Mouse (Mus musculus): ENCODE measurements around the gene Tead1. TPM values are rescaled to one million over a fixed set of nuclear protein-coding genes. Genes with fewer than 3 reads are reported as not detected.

The Tead1 gene
- polyA plus RNA-seq, 1 experiment: 210 TPM

DNA sequence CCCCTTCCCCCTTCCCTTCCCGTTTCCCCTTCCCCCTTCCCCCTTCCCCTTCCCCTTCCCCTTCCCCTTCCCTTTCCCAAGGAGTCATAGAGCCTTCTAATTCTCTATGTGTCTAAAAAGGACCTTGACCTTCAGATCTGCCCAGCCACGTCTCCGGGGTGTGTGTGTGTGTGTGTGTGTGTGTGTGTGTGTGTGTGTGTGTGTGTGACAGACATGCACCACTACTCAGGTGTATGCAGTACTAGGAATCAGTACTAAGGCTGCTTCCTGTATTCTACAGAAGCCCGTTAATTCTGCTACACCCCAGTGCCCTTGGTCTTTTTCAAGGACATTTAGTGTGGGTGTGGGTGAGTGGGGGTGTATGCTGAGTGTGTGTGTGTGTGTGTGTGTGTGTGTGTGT is 27.6 kb downstream of the Tead1 start:
- H3K9ac ChIP-seq (ENCODE audit: low read depth, poor library complexity, severe bottlenecking): no peak overlapping the region
- H3K9me3 ChIP-seq (replicated peaks; ENCODE audit: control insufficient read depth, insufficient read depth, low read length, poor library complexity, severe bottlenecking): no peaks in the 10 kb centered on the region
- peaks cover 8% of the 10 kb centered on the region for H3K4me1 ChIP-seq (ENCODE audit: control insufficient read depth, insufficient read depth, low read length)
- peaks cover 2% of the 10 kb centered on the region; the same call in 1 of the 2 replicates for H3K36me3 ChIP-seq (ENCODE audit: control insufficient read depth, insufficient read depth, low read length, poor library complexity, severe bottlenecking)
- H3K27me3 ChIP-seq (ENCODE audit: control insufficient read depth, insufficient read depth, low read length, poor library complexity, severe bottlenecking): no peaks in the 10 kb centered on the region
- H3K27ac ChIP-seq (ENCODE audit: insufficient read depth, low read length): no peak overlapping the region
- TF ChIP-seq CTCF (IDR thresholded peaks at IDR 0.05; ENCODE audit: low read depth, low read length): no peak
- no peak for TF ChIP-seq EP300 (IDR thresholded peaks at IDR 0.05; ENCODE audit: insufficient read depth, low read depth, low read length)
- TF ChIP-seq POLR2A (IDR thresholded peaks at IDR 0.05; ENCODE audit: insufficient read depth, low read length): no peak
- H3K4me3 ChIP-seq (ENCODE audit: low read depth, low read length): no peak overlapping the region

GRCm38 (mm10) chr7:112710409-112711107 is 31.4 kb downstream of the Tead1 start:
- no peaks in the 10 kb centered on the region for H3K9me3 ChIP-seq (replicated peaks; ENCODE audit: control insufficient read depth, insufficient read depth, low read length, poor library complexity, severe bottlenecking)
- H3K27ac ChIP-seq (ENCODE audit: insufficient read depth, low read length): no peak overlapping the region
- H3K9ac ChIP-seq (ENCODE audit: low read depth, poor library complexity, severe bottlenecking): no peak overlapping the region
- H3K36me3 ChIP-seq (ENCODE audit: control insufficient read depth, insufficient read depth, low read length, poor library complexity, severe bottlenecking): no peaks in the 10 kb centered on the region
- H3K27me3 ChIP-seq (ENCODE audit: control insufficient read depth, insufficient read depth, low read length, poor library complexity, severe bottlenecking): no peaks in the 10 kb centered on the region
- TF ChIP-seq EP300 (IDR thresholded peaks at IDR 0.05; ENCODE audit: insufficient read depth, low read depth, low read length) (no peak), POLR2A (IDR thresholded peaks at IDR 0.05; ENCODE audit: insufficient read depth, low read length) (no peak), CTCF (IDR thresholded peaks at IDR 0.05; ENCODE audit: low read depth, low read length) (no peak)
- H3K4me1 ChIP-seq (ENCODE audit: control insufficient read depth, insufficient read depth, low read length): peaks cover 8% of the 10 kb centered on the region
- H3K4me3 ChIP-seq (ENCODE audit: low read depth, low read length): no peak overlapping the region

GRCm38 (mm10) chr7:112711977-112712376 is 32.9 kb downstream of the Tead1 start:
- peaks cover 4% of the 10 kb centered on the region for H3K4me1 ChIP-seq (ENCODE audit: control insufficient read depth, insufficient read depth, low read length)
- no peaks in the 10 kb centered on the region for H3K36me3 ChIP-seq (ENCODE audit: control insufficient read depth, insufficient read depth, low read length, poor library complexity, severe bottlenecking)
- no peak overlapping the region for H3K27ac ChIP-seq (ENCODE audit: insufficient read depth, low read length)
- H3K27me3 ChIP-seq (ENCODE audit: control insufficient read depth, insufficient read depth, low read length, poor library complexity, severe bottlenecking): no peaks in the 10 kb centered on the region
- no peaks in the 10 kb centered on the region for H3K9me3 ChIP-seq (replicated peaks; ENCODE audit: control insufficient read depth, insufficient read depth, low read length, poor library complexity, severe bottlenecking)
- TF ChIP-seq EP300 (IDR thresholded peaks at IDR 0.05; ENCODE audit: insufficient read depth, low read depth, low read length) (no peak), CTCF (IDR thresholded peaks at IDR 0.05; ENCODE audit: low read depth, low read length) (no peak), POLR2A (IDR thresholded peaks at IDR 0.05; ENCODE audit: insufficient read depth, low read length) (no peak)
- no peak overlapping the region for H3K4me3 ChIP-seq (ENCODE audit: low read depth, low read length)
- H3K9ac ChIP-seq (ENCODE audit: low read depth, poor library complexity, severe bottlenecking): no peak overlapping the region

DNA sequence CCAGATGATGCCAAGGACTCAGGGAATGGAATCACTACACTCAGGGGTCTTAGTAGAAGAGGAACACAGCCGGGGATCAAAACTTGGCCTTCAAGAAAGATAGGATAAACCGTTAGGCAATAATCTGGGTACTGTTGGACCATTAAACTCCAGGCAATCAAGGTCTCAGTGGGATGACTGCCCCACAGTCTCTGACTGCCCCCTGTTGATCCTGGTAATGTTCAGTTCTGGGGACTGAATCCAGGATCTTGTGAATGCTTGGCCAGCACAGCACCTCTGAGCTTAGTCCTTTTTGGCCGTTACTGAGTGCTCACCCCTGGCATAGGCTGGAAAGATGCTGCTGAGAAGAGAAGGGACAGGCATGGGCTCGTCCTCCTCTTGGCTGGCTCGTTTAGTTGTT is 34.4 kb downstream of the Tead1 start:
- no peak for TF ChIP-seq CTCF (IDR thresholded peaks at IDR 0.05; ENCODE audit: low read depth, low read length)
- TF ChIP-seq POLR2A (IDR thresholded peaks at IDR 0.05; ENCODE audit: insufficient read depth, low read length): no peak
- no peak for TF ChIP-seq EP300 (IDR thresholded peaks at IDR 0.05; ENCODE audit: insufficient read depth, low read depth, low read length)
- Histone ChIP-seq H3K9me3 (replicated peaks; ENCODE audit: control insufficient read depth, insufficient read depth, low read length, poor library complexity, severe bottlenecking) (no peaks in the 10 kb centered on the region), H3K27ac (ENCODE audit: insufficient read depth, low read length) (no peak overlapping the region), H3K27me3 (ENCODE audit: control insufficient read depth, insufficient read depth, low read length, poor library complexity, severe bottlenecking) (no peaks in the 10 kb centered on the region), H3K4me3 (ENCODE audit: low read depth, low read length) (no peak overlapping the region), H3K4me1 (ENCODE audit: control insufficient read depth, insufficient read depth, low read length) (peaks cover 6% of the 10 kb centered on the region), H3K36me3 (ENCODE audit: control insufficient read depth, insufficient read depth, low read length, poor library complexity, severe bottlenecking) (no peaks in the 10 kb centered on the region), H3K9ac (ENCODE audit: low read depth, poor library complexity, severe bottlenecking) (no peak overlapping the region)

DNA sequence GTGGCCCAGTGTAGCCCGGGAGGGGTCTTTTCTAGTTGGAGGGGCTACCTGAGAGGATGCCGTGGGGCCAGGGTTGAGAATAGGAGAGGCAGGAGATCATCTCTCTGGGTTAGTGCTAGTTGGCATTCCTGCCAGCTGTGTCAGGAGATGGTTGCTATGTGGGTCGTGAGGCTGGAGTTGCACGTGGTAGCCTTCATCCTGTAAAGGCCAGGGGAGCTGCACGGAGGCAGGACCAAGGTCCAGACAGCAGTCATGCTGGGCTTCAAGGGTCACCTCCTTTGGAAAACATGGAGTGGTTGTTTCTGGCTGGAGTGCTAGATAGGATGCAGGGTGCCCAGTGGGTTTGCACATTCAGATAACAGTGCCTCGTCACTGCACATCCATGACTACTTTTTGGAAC is 35.7 kb downstream of the Tead1 start:
- H3K27ac ChIP-seq (ENCODE audit: insufficient read depth, low read length): no peak overlapping the region
- peaks cover 6% of the 10 kb centered on the region for H3K4me1 ChIP-seq (ENCODE audit: control insufficient read depth, insufficient read depth, low read length)
- TF ChIP-seq CTCF (IDR thresholded peaks at IDR 0.05; ENCODE audit: low read depth, low read length) (no peak), POLR2A (IDR thresholded peaks at IDR 0.05; ENCODE audit: insufficient read depth, low read length) (no peak), EP300 (IDR thresholded peaks at IDR 0.05; ENCODE audit: insufficient read depth, low read depth, low read length) (no peak)
- H3K36me3 ChIP-seq (ENCODE audit: control insufficient read depth, insufficient read depth, low read length, poor library complexity, severe bottlenecking): no peaks in the 10 kb centered on the region
- no peaks in the 10 kb centered on the region for H3K27me3 ChIP-seq (ENCODE audit: control insufficient read depth, insufficient read depth, low read length, poor library complexity, severe bottlenecking)
- no peak overlapping the region for H3K4me3 ChIP-seq (ENCODE audit: low read depth, low read length)
- no peak overlapping the region for H3K9ac ChIP-seq (ENCODE audit: low read depth, poor library complexity, severe bottlenecking)
- H3K9me3 ChIP-seq (replicated peaks; ENCODE audit: control insufficient read depth, insufficient read depth, low read length, poor library complexity, severe bottlenecking): no peaks in the 10 kb centered on the region

GRCm38 (mm10) chr7:112716701-112717100 is 37.6 kb downstream of the Tead1 start:
- Histone ChIP-seq H3K36me3 (ENCODE audit: control insufficient read depth, insufficient read depth, low read length, poor library complexity, severe bottlenecking) (no peaks in the 10 kb centered on the region), H3K9me3 (replicated peaks; ENCODE audit: control insufficient read depth, insufficient read depth, low read length, poor library complexity, severe bottlenecking) (no peaks in the 10 kb centered on the region), H3K9ac (ENCODE audit: low read depth, poor library complexity, severe bottlenecking) (no peak overlapping the region), H3K27me3 (ENCODE audit: control insufficient read depth, insufficient read depth, low read length, poor library complexity, severe bottlenecking) (no peaks in the 10 kb centered on the region), H3K27ac (ENCODE audit: insufficient read depth, low read length) (no peak overlapping the region), H3K4me1 (ENCODE audit: control insufficient read depth, insufficient read depth, low read length) (peaks cover 5% of the 10 kb centered on the region), H3K4me3 (ENCODE audit: low read depth, low read length) (no peak overlapping the region)
- no peak for TF ChIP-seq EP300 (IDR thresholded peaks at IDR 0.05; ENCODE audit: insufficient read depth, low read depth, low read length)
- no peak for TF ChIP-seq CTCF (IDR thresholded peaks at IDR 0.05; ENCODE audit: low read depth, low read length)
- no peak for TF ChIP-seq POLR2A (IDR thresholded peaks at IDR 0.05; ENCODE audit: insufficient read depth, low read length)
